In genomic region chr1:87906361-87906956, GRCm38 (mm10) we compare ENCODE assay signal across 9 mouse cellular contexts. TPM values are rescaled to one million over a fixed set of nuclear protein-coding genes. Genes with fewer than 3 reads are reported as not detected.
DNase-seq lines count a peak whose midpoint lies in the region; ATAC-seq lines count a peak whose summit lies in the region.
"Had no signal": no experiment of that assay in that cellular context is flagged by ENCODE, and none has a peak within 500 bp of the region (broad histone marks: within the 10 kb centered on the region; RNA-seq: fewer than 3 reads in every experiment).

No protein-coding gene starts in this region.

- H3K9ac ChIP-seq in heart, embryonic 16.5 days (ENCODE audit: low read length): no peak overlapping the region
- no peak overlapping the region for H3K9ac ChIP-seq in heart, embryonic 11.5 days (ENCODE audit: low read depth, low read length)
- H3K9ac ChIP-seq in midbrain, embryonic 15.5 days: no peak overlapping the region
- H3K9ac ChIP-seq: limb, embryonic 12.5 days had no signal

- no peaks in the 10 kb centered on the region for H3K9me3 ChIP-seq in heart, embryonic 16.5 days (replicated peaks; ENCODE audit: control insufficient read depth, low read length)
- H3K9me3 ChIP-seq in heart, embryonic 11.5 days (replicated peaks; ENCODE audit: control insufficient read depth, low read length): no peaks in the 10 kb centered on the region
- no peaks in the 10 kb centered on the region for H3K9me3 ChIP-seq in midbrain, embryonic 15.5 days
- H3K9me3 ChIP-seq: limb, embryonic 12.5 days had no signal

- 75% methylated on average over 5 of the region's 5 CpGs for WGBS in heart, embryonic 16.5 days
- WGBS in heart, embryonic 11.5 days (ENCODE audit: insufficient replicate concordance): 82% methylated on average over 5 of the region's 5 CpGs
- WGBS in midbrain, embryonic 15.5 days: 91% methylated on average over 5 of the region's 5 CpGs

- peaks cover 9% of the 10 kb centered on the region; the same call in 1 of the 2 replicates for H3K36me3 ChIP-seq in heart, embryonic 16.5 days (ENCODE audit: control insufficient read depth, insufficient read depth)
- no peaks in the 10 kb centered on the region; the same call in 1 of the 2 replicates for H3K36me3 ChIP-seq in heart, embryonic 11.5 days (ENCODE audit: control insufficient read depth, insufficient read depth, low read length)
- no peaks in the 10 kb centered on the region; the same call in 1 of the 2 replicates for H3K36me3 ChIP-seq in midbrain, embryonic 15.5 days (replicated peaks)

- ATAC-seq in heart, embryonic 16.5 days (replicated peaks; ENCODE audit: extremely low read depth, insufficient read depth, low FRiP score): peak; percentile 70
- no peak for ATAC-seq in heart, embryonic 11.5 days (replicated peaks; ENCODE audit: insufficient number of reproducible peaks, low FRiP score, low TSS enrichment)
- ATAC-seq in inflammation-experienced regulatory T-cells, adult 6 months: peak; percentile 84
- 0 out of 2 replicates have a peak, but pooled peaks have one; percentile 47 for ATAC-seq in megakaryocyte, adult 5-6 weeks (ENCODE audit: poor library complexity, severe bottlenecking)
- ATAC-seq in midbrain, embryonic 15.5 days (replicated peaks): no peak

- DNase-seq in ES-CJ7 (ENCODE audit: low read depth, low spot score): peak; percentile 22
- DNase-seq in ovary, postnatal 14 days (ENCODE audit: low spot score): no peak
- DNase-seq in left cerebral cortex, postnatal 10 days (ENCODE audit: extremely low spot score in 1 of 2, low spot score in 2 of 2): no peak

- H3K27ac ChIP-seq in heart, embryonic 16.5 days (ENCODE audit: low read length): no peak overlapping the region
- no peak overlapping the region for H3K27ac ChIP-seq in heart, embryonic 11.5 days (ENCODE audit: low read depth, low read length)
- no peak overlapping the region for H3K27ac ChIP-seq in midbrain, embryonic 15.5 days
- H3K27ac ChIP-seq: limb, embryonic 12.5 days had no signal

- intact Hi-C loops in left cerebral cortex, postnatal 10 days (cut with DNase I): no loop called here

- no peak overlapping the region for H3K4me3 ChIP-seq in heart, embryonic 16.5 days (ENCODE audit: low read length)
- no peak overlapping the region for H3K4me3 ChIP-seq in heart, embryonic 11.5 days (ENCODE audit: low read depth, low read length)
- H3K4me3 ChIP-seq in midbrain, embryonic 15.5 days: no peak overlapping the region
- H3K4me3 ChIP-seq: limb, embryonic 12.5 days had no signal

- peaks cover 8% of the 10 kb centered on the region for H3K4me1 ChIP-seq in heart, embryonic 16.5 days (ENCODE audit: control insufficient read depth, insufficient read depth, low read length)
- peaks cover 5% of the 10 kb centered on the region; the same call in 1 of the 2 replicates for H3K4me1 ChIP-seq in heart, embryonic 11.5 days (ENCODE audit: control insufficient read depth, insufficient read depth, low read length)
- H3K4me1 ChIP-seq in midbrain, embryonic 15.5 days: no peaks in the 10 kb centered on the region
- H3K4me1 ChIP-seq: limb, embryonic 12.5 days had no signal

- no peaks in the 10 kb centered on the region for H3K27me3 ChIP-seq in heart, embryonic 16.5 days (ENCODE audit: control insufficient read depth, insufficient read depth, low read length)
- H3K27me3 ChIP-seq in heart, embryonic 11.5 days (ENCODE audit: control insufficient read depth, insufficient read depth, low read length): no peaks in the 10 kb centered on the region
- H3K27me3 ChIP-seq in midbrain, embryonic 15.5 days (replicated peaks): no peaks in the 10 kb centered on the region
- H3K27me3 ChIP-seq: limb, embryonic 12.5 days had no signal

- no peak overlapping the region for H3K4me2 ChIP-seq in heart, embryonic 16.5 days (ENCODE audit: low read depth, low read length)
- no peak overlapping the region for H3K4me2 ChIP-seq in heart, embryonic 11.5 days
- H3K4me2 ChIP-seq in midbrain, embryonic 15.5 days: no peak overlapping the region
- H3K4me2 ChIP-seq: limb, embryonic 12.5 days had no signal

RNA-seq across cellular contexts. Expression of gene Dgkd, which starts 53.4 kb away (rescaled TPM):
- 22.6 and 25.0 TPM in 2 replicates for polyA plus RNA-seq in heart, embryonic 16.5 days (2015; fragmentation: Nextera tagmentation; extraction: Ambion mirVana)
- polyA plus RNA-seq in heart, embryonic 11.5 days (2014; fragmentation: Nextera tagmentation; extraction: Ambion mirVana): 22.2 and 24.2 TPM in 2 replicates
- polyA plus RNA-seq in inflammation-experienced regulatory T-cells, adult 6 months (2017; shearing (Covaris generic)): 10 to 100 TPM; 19.3 to 35.5 (median 34.2) TPM
- 52.2 and 73.5 TPM in 2 replicates for total RNA-seq in megakaryocyte, adult 5-6 weeks (2015)
- 59.7 and 63.8 TPM in 2 replicates for total RNA-seq in megakaryocyte, adult 5-6 weeks (2017)
- total RNA-seq in left cerebral cortex, postnatal 10 days (2021): 100 to 1,000 TPM; 140 to 160 TPM
- polyA plus RNA-seq in midbrain, embryonic 15.5 days (2015; fragmentation: Nextera tagmentation; extraction: Ambion mirVana): 49.6 and 52.8 TPM in 2 replicates

Comparison
In these comparisons a context has a peak if more than half of its experiments do, and no peak if none do; other contexts are left out.
1. ATAC-seq: peak in heart, embryonic 16.5 days (single experiment), inflammation-experienced regulatory T-cells, adult 6 months (single experiment) and megakaryocyte, adult 5-6 weeks (single experiment); none in heart, embryonic 11.5 days (single experiment) and midbrain, embryonic 15.5 days (single experiment).